Mouse (Mus musculus): ENCODE results near the gene Nlgn1.

Gene Nlgn1

GRCm38 (mm10) chr3:26332400-26333238 is at the start of gene Nlgn1:
Gene Nlgn1, minus strand, starts transcription at chr3:26332460.
- DNase-seq (ENCODE audit: extremely low read depth, insufficient read length, low spot score), result no peak

- DNase-seq (ENCODE audit: extremely low read depth, insufficient read length, low spot score), result no peak
Measured at GRCm38 (mm10) chr3:26378272-26378671, 46.0 kb upstream of the Nlgn1 start.

- no peak for DNase-seq (ENCODE audit: extremely low read depth, insufficient read length, low spot score)
Measured at GRCm38 (mm10) chr3:26355082-26355481, 22.8 kb upstream of the Nlgn1 start.

GRCm38 (mm10) chr3:26354483-26355030 is 22.3 kb upstream of the Nlgn1 start:
- DNase-seq (ENCODE audit: extremely low read depth, insufficient read length, low spot score), result no peak

GRCm38 (mm10) chr3:26337495-26337894 is 5.2 kb upstream of the Nlgn1 start:
- DNase-seq (ENCODE audit: extremely low read depth, insufficient read length, low spot score), result no peak

- peak; percentile 8 for DNase-seq (ENCODE audit: extremely low read depth, insufficient read length, low spot score)
Measured at GRCm38 (mm10) chr3:26333239-26333811, 1.1 kb upstream of the Nlgn1 start.

GRCm38 (mm10) chr3:26331177-26332061 is 841 bp downstream of the Nlgn1 start:
- peak; percentile 7 for DNase-seq (ENCODE audit: extremely low read depth, insufficient read length, low spot score)

- no peak for DNase-seq (ENCODE audit: extremely low read depth, insufficient read length, low spot score)
Measured at GRCm38 (mm10) chr3:26330863-26331176, 1.4 kb downstream of the Nlgn1 start.

- DNase-seq (ENCODE audit: extremely low read depth, insufficient read length, low spot score), result no peak
Measured at GRCm38 (mm10) chr3:26330019-26330418, 2.2 kb downstream of the Nlgn1 start.

- no peak for DNase-seq (ENCODE audit: extremely low read depth, insufficient read length, low spot score)
Measured at GRCm38 (mm10) chr3:26324510-26324909, 7.8 kb downstream of the Nlgn1 start.

- no peak for DNase-seq (ENCODE audit: extremely low read depth, insufficient read length, low spot score)
Measured at GRCm38 (mm10) chr3:26317397-26317796, 14.9 kb downstream of the Nlgn1 start.

GRCm38 (mm10) chr3:26297869-26298268 is 34.4 kb downstream of the Nlgn1 start:
- no peak for DNase-seq (ENCODE audit: extremely low read depth, insufficient read length, low spot score)

GRCm38 (mm10) chr3:26270894-26271795 is 61.1 kb downstream of the Nlgn1 start:
- DNase-seq (ENCODE audit: extremely low read depth, insufficient read length, low spot score), result no peak

- DNase-seq (ENCODE audit: extremely low read depth, insufficient read length, low spot score), result no peak
Measured at GRCm38 (mm10) chr3:26246564-26246963, 85.7 kb downstream of the Nlgn1 start.

GRCm38 (mm10) chr3:26243274-26243673 is 89.0 kb downstream of the Nlgn1 start:
- DNase-seq (ENCODE audit: extremely low read depth, insufficient read length, low spot score), result no peak

GRCm38 (mm10) chr3:26230006-26230405 is 102.3 kb downstream of the Nlgn1 start:
- no peak for DNase-seq (ENCODE audit: extremely low read depth, insufficient read length, low spot score)

GRCm38 (mm10) chr3:26228827-26229226 is 103.4 kb downstream of the Nlgn1 start:
- DNase-seq (ENCODE audit: extremely low read depth, insufficient read length, low spot score), result no peak

- no peak for DNase-seq (ENCODE audit: extremely low read depth, insufficient read length, low spot score)
Measured at GRCm38 (mm10) chr3:26228172-26228781, 104.0 kb downstream of the Nlgn1 start.

GRCm38 (mm10) chr3:26223500-26223899 is 108.8 kb downstream of the Nlgn1 start:
- DNase-seq (ENCODE audit: extremely low read depth, insufficient read length, low spot score), result no peak

- DNase-seq (ENCODE audit: extremely low read depth, insufficient read length, low spot score), result no peak
Measured at GRCm38 (mm10) chr3:26216231-26216630, 116.0 kb downstream of the Nlgn1 start.
